Mouse (Mus musculus) right cerebral cortex, adult 18-20 months (tissue): ENCODE measurements at regions not wholly inside any gene's neighbourhood (a gene's known extent, or its start where the extent isn't known, plus 50 kb on each side); places are given as distances from the start of the nearest gene placed in this dataset.
A peak's percentile ranks its signal among the peaks of the same experiment; 100 is the strongest.

Source experiments
- DNase-seq: peaks from one replicate; pipeline ENCODE4 v3.0.0; 2022; ENCODE audit warnings: mixed read lengths

DNA sequence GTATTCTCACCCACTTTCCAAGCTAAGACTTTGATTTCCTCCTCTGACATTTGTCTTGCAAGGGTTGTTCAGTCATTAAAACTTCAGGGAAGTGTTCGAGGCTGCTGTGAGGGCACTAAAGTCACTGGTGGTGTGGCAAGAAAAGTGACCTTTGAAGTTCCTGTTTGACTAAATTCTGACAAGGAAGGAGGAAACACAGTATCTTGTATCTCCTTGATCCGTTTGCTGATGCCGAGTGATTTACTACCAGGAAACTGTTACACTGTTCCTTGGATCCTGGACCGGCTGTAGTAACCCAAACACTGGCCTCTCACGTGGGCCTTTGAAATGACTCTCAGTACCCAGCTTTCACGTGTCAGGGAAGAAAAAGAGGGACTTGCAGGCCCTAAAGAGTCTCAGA is 53.5 kb upstream of the Ralgapa2 start:
- DNase-seq, result no peak

- DNase-seq, result no peak
Measured at GRCm38 (mm10) chr2:146568171-146568842, 56.2 kb upstream of the Ralgapa2 start.

- DNase-seq, result no peak
Measured at GRCm38 (mm10) chr2:146571036-146571435, 58.9 kb upstream of the Ralgapa2 start.

GRCm38 (mm10) chr2:146571857-146572256 is 59.7 kb upstream of the Ralgapa2 start:
- peak; percentile 77 for DNase-seq

DNA sequence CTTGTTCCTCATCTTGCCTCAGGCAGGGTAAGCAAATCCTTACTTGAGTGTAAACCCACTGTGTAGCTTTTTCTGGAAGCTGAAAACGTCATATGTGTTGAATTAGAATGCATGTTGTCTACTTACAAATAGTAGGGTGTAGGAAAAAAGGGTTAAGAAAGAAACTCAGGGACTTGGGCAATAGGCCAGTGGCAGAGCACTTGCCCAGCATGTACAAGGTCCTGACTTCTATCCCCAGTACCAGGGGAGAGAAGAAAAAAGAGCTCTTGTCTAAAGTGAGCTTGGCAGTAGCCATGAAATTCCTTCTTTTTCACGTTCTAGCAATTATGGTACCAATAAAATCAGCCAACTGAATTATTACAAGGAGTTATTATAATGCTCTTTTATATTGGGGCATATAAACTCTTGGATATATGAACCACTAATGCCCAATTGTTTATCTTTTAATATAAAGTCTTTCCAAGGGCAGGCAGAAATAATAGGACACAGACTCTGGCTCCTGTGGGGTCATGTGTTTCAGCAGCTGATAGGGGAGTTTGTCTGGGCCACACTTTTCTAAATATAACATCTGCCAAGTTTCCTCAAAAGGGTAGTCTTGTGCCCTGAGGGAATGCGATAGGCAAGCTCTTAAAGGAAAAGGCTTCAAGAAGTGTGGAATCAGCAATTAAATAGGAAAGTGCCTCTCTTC is 63.6 kb upstream of the Ralgapa2 start:
- no peak for DNase-seq

DNA sequence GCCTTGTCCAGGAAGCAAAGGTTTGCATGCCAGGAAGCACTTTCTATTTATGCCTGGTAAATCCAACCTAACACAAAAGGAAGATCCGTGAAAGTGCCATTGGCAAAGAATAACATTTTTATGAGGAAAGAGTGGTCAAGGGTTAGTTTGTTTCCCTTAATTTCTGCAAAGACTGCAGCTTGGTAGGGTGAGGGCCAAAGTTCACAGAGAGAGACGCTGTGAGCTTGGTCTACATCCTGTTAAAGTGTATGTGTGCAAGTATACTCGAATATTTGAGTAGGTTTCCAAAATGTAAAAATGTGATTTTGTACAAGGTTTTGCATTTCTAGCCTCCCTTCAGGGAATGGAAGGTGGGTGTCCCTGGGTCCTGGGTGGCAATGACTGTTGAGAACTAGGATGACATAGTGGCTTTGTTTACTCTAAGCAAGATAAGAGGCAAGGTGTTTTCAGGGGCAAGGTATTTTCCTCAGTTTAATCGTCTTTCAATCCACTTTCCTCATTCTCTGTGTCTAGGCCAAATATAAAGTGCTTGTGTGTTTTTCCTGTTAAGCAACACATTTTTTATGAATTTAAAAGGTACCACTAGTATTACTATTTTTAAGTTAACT is 64.3 kb upstream of the Ralgapa2 start:
- DNase-seq, result no peak

DNA sequence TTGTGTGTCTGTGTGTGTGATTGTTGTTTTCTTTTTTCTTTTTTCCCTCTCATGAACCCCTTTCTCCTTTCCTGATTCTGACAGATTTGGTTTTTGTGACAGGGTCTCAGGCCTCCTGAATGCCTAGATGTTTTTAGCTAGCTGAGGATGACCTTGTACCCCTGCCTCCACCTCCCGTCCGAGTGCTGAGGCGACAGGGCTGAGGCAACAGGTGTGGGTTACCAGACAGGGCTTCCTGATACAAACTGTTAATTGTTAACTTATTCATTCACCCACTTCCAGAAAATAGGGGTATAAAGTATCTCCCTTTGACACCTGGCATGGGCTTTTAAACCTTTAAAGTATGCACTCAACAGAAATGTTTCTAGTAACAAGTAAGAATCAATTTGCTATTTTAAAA is 65.0 kb upstream of the Ralgapa2 start:
- no peak for DNase-seq

- DNase-seq, result no peak
Measured at GRCm38 (mm10) chr2:146581220-146581619, 69.1 kb upstream of the Ralgapa2 start.

DNA sequence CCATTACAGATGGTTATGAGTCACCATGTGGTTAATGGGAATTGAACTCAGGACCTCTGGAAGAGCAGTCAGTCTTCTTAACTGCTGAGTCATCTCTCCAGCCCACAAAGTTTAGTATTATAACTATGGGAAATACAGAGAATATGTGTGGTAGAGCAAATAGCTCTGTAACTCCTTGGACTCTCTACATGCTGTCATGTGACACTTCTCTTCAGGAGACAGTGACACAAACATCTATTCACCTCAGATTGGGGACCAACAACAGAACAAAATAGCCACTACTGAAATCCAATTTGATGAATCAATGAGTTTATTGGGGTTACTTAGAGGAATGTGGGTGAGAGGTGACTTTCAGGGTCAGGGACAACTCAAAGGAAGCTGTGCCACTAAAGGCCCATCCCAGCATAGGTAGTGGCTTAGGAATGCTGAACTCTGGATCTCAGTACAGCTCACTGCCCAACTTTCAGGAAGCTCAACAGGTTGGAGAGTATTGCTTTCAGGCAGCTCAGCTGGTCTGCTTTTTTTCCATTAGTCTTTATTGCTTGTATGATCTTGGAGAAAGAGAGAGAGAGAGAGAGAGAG is 71.8 kb upstream of the Ralgapa2 start:
- no peak for DNase-seq

DNA sequence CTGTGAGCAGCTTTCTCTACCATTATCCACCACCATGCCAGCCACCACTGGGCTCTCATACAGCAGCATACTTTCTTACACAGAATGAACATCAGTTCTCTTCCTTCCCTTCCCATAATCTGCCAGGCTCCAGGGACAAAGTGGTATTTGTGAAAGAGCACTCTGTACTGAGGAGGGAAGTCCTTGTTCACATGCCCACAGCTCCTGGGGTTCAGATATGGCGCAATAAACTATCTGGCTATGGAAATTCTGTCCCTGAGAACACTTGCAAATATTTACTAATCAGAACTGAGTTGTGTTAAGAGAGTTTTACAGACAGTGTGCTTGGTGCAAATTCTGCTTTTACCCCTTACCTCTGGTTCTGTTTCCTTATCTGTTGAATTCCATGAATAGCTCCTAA is 74.2 kb upstream of the Ralgapa2 start:
- DNase-seq, result no peak

GRCm38 (mm10) chr2:146586981-146587380 is 74.8 kb upstream of the Ralgapa2 start:
- no peak for DNase-seq

DNA sequence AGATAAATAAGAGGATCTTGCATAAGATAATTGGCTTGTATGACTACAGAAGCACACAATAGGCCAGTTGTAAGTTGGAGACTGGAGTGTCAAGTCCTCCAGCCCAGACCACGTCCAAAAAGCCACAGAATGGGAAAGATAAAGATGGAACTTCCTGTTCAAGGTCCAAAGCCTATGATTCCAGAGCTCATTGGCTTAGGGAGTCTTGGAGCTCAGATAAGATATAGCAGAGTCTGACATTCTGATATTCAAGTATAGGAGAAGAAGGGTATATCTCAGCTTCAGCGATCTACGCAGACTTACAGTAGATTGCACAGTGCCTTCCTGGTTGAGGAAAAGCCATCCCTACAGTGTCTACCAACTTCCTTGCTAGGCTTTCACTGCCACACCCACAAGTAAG is 77.7 kb upstream of the Ralgapa2 start:
- no peak for DNase-seq

DNA sequence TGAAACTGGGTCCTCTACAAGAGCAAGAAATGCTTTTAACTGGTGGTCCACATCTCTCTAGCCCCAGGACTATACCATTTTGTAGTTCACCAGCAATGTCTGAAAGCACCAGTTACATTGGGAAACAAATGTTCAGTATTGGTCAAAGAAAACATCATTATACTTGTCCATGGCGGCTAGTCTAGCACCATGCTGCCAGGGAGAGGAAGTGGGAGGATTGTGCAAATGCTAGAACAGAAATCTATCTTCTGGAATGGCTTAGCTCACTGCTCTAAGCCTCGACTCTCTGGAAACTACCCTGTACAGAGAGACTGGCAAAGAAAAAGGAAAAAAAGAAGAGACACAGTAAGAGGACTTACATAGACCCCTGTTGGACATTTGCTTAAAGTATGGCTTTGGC is 81.1 kb upstream of the Ralgapa2 start:
- DNase-seq, result no peak

GRCm38 (mm10) chr2:146594212-146594611 is 82.1 kb upstream of the Ralgapa2 start:
- no peak for DNase-seq

GRCm38 (mm10) chr2:146595673-146596072 is 83.5 kb upstream of the Ralgapa2 start:
- DNase-seq, result no peak

DNA sequence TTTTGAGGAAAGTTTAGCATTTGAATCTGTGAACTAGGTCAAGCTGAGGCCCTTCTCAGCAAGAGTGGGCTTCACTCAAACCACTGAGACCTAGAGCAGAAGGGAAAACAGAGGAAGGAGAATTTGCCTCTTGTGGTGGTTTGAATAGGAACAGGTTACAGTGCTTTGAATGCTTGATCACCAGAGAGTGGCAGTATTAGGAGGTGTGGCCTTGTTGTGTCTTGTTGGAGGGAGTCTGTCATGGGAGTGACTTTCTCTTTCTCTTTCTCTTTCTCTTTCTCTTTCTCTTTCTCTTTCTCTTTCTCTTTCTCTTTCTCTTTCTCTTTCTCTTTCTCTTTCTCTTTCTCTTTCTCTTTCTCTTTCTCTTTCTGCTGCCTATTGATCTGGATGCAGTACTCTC is 94.0 kb upstream of the Ralgapa2 start:
- no peak for DNase-seq

DNA sequence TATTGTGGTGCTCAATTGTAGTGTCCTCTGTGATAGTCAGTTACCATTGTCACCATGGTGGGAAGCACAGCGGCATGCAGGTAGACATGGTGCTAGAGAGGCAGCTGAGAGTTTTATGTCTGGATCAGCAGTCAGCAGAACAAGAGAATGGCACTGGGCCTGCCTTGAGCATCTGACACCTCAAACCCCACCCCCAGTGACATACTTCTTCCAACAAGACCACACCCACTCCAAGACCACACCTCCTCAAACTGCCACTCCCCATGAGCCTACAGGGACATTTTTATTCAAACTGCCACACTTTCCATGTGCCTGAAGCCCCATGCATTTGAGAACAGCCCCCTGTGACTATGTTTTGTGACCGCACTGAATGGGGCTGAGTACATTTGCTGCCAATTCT is 98.8 kb upstream of the Ralgapa2 start:
- no peak for DNase-seq

- DNase-seq, result peak; percentile 49
Measured at GRCm38 (mm10) chr2:146611886-146612521, 99.9 kb upstream of the Ralgapa2 start.

DNA sequence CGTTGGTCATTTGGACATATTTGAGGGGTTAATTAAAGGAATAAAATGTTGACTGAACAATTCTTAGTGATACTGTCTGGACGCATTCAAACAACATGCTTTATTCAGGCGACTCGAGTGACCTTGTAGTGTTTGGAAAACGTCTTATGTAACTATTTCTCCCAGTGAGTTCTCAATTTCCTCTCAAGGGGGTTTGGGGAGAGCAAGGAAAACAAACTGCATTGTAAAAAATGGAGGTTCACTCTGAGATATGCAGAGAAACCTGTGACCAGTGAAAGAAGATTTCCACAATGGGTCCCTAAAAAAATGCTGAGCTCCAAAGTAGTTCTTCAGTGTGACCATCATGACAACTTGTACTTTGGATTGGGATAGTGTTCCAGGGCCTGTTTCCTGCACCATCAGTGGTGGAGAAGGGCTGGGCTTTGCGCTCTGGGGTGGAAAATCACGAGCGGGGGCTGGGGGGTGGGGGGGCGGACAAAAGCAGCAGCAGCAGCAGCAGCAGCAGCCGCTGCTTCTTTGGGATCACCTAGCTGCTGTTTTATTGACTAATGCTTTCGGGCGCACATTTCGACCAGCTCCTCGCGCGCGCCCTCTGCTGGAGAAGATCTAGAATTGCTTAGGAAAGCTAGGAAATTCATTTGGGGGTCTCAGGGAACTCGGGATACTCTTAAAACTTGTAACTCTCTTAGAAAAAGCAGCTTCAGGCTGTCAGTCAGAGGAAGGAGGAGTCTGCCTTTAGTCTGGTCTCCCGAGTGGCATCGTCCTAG is 100.6 kb upstream of the Ralgapa2 start:
- DNase-seq, result peak; percentile 8

- DNase-seq, result peak; percentile 18
Measured at GRCm38 (mm10) chr2:146621167-146621566, 109.0 kb upstream of the Ralgapa2 start.

GRCm38 (mm10) chr2:146623052-146623451 is 110.9 kb upstream of the Ralgapa2 start:
- no peak for DNase-seq

DNA sequence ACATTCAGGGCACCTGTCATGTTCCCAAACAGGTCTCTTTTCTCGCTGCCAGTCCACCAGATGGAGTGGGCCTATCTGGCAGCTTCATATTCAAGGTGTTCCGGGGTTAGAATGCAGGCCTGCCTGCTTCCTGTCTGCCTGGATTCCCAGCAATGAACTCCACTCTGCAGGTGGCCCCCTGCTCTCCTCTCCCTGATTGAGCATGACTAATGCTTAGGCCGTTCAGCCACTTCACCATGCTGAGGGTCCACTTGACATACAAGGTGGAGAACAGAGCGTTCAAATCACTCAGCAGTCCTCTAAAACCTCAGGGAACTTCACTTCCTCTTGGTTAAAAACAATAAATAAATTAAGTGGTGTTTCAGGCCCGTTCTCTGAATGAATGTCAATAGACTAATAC is 112.1 kb upstream of the Ralgapa2 start:
- DNase-seq, result no peak
